Mouse (Mus musculus): Measurements from ENCODE around the gene Cbwd1. TPM values are rescaled to one million over a fixed set of nuclear protein-coding genes. Genes with fewer than 3 reads are reported as not detected.

The Cbwd1 gene
- polyA plus RNA-seq (2011; ENCODE audit: insufficient read depth, insufficient read length, low replicate concordance, missing spikeins) = 2.7 and 7.5 TPM in 2 replicates

GRCm38 (mm10) chr19:24961172-24961962 is at the start of gene Cbwd1:
Gene Cbwd1, minus strand, starts transcription at chr19:24961610.
- Histone ChIP-seq H3K4me3 (replicated peaks; ENCODE audit: control insufficient read depth, low read depth, low read length) (peak within 1 kb of the TSS; percentile 78), H3K27ac (ENCODE audit: control insufficient read depth, insufficient read depth, low read depth, low read length, poor library complexity) (peak within 1 kb of the TSS; percentile 6; the same call in 1 of the 2 replicates), H3K4me1 (ENCODE audit: control insufficient read depth, insufficient read depth, low read length) (no peaks in the 10 kb centered on the region)
- TF ChIP-seq POLR2A (IDR thresholded peaks at IDR 0.05; ENCODE audit: borderline replicate concordance, control insufficient read depth, low read depth, low read length) (peak; percentile 60; the same call in 1 of the 2 replicates), CTCF (IDR thresholded peaks at IDR 0.05; ENCODE audit: control insufficient read depth, insufficient read depth, low read length) (peak; percentile 93)
- WGBS = 1% methylated on average over 36 of the region's 36 CpGs

GRCm38 (mm10) chr19:25008509-25008908 is 47.1 kb upstream of the Cbwd1 start:
- WGBS = 51% methylated on average over 2 of the region's 2 CpGs
- TF ChIP-seq CTCF (IDR thresholded peaks at IDR 0.05; ENCODE audit: control insufficient read depth, insufficient read depth, low read length) (no peak), POLR2A (IDR thresholded peaks at IDR 0.05; ENCODE audit: borderline replicate concordance, control insufficient read depth, low read depth, low read length) (no peak)
- Histone ChIP-seq H3K27ac (ENCODE audit: control insufficient read depth, insufficient read depth, low read depth, low read length, poor library complexity) (no peak overlapping the region), H3K4me3 (replicated peaks; ENCODE audit: control insufficient read depth, low read depth, low read length) (no peak overlapping the region), H3K4me1 (ENCODE audit: control insufficient read depth, insufficient read depth, low read length) (peaks cover 7% of the 10 kb centered on the region)

GRCm38 (mm10) chr19:25006686-25007085 is 45.3 kb upstream of the Cbwd1 start:
- TF ChIP-seq POLR2A (IDR thresholded peaks at IDR 0.05; ENCODE audit: borderline replicate concordance, control insufficient read depth, low read depth, low read length) = no peak
- TF ChIP-seq CTCF (IDR thresholded peaks at IDR 0.05; ENCODE audit: control insufficient read depth, insufficient read depth, low read length) = no peak
- no peak overlapping the region for H3K27ac ChIP-seq (ENCODE audit: control insufficient read depth, insufficient read depth, low read depth, low read length, poor library complexity)
- H3K4me3 ChIP-seq (replicated peaks; ENCODE audit: control insufficient read depth, low read depth, low read length) = no peak overlapping the region
- peaks cover 7% of the 10 kb centered on the region for H3K4me1 ChIP-seq (ENCODE audit: control insufficient read depth, insufficient read depth, low read length)
- WGBS = 29% methylated on average over 1 of the region's 1 CpGs

GRCm38 (mm10) chr19:25003810-25004209 is 42.4 kb upstream of the Cbwd1 start:
- TF ChIP-seq POLR2A (IDR thresholded peaks at IDR 0.05; ENCODE audit: borderline replicate concordance, control insufficient read depth, low read depth, low read length) (no peak), CTCF (IDR thresholded peaks at IDR 0.05; ENCODE audit: control insufficient read depth, insufficient read depth, low read length) (no peak)
- 71% methylated on average over 4 of the region's 4 CpGs for WGBS
- H3K4me3 ChIP-seq (replicated peaks; ENCODE audit: control insufficient read depth, low read depth, low read length) = no peak overlapping the region
- peaks cover 7% of the 10 kb centered on the region for H3K4me1 ChIP-seq (ENCODE audit: control insufficient read depth, insufficient read depth, low read length)
- H3K27ac ChIP-seq (ENCODE audit: control insufficient read depth, insufficient read depth, low read depth, low read length, poor library complexity) = no peak overlapping the region

GRCm38 (mm10) chr19:25002828-25003227 is 41.4 kb upstream of the Cbwd1 start:
- no peak for TF ChIP-seq POLR2A (IDR thresholded peaks at IDR 0.05; ENCODE audit: borderline replicate concordance, control insufficient read depth, low read depth, low read length)
- no peak for TF ChIP-seq CTCF (IDR thresholded peaks at IDR 0.05; ENCODE audit: control insufficient read depth, insufficient read depth, low read length)
- Histone ChIP-seq H3K27ac (ENCODE audit: control insufficient read depth, insufficient read depth, low read depth, low read length, poor library complexity) (peak overlapping the region; percentile 8; the same call in 1 of the 2 replicates), H3K4me3 (replicated peaks; ENCODE audit: control insufficient read depth, low read depth, low read length) (no peak overlapping the region), H3K4me1 (ENCODE audit: control insufficient read depth, insufficient read depth, low read length) (peaks cover 5% of the 10 kb centered on the region)
- WGBS = 9% methylated on average over 3 of the region's 3 CpGs

- TF ChIP-seq POLR2A (IDR thresholded peaks at IDR 0.05; ENCODE audit: borderline replicate concordance, control insufficient read depth, low read depth, low read length) (no peak), CTCF (IDR thresholded peaks at IDR 0.05; ENCODE audit: control insufficient read depth, insufficient read depth, low read length) (no peak)
- 30% methylated on average over 6 of the region's 6 CpGs for WGBS
Observed at GRCm38 (mm10) chr19:25002032-25002431, 40.6 kb upstream of the Cbwd1 start.

GRCm38 (mm10) chr19:25000153-25000552 is 38.7 kb upstream of the Cbwd1 start:
- Histone ChIP-seq H3K27ac (ENCODE audit: control insufficient read depth, insufficient read depth, low read depth, low read length, poor library complexity) (peak overlapping the region; percentile 99; the same call in 1 of the 2 replicates), H3K4me1 (ENCODE audit: control insufficient read depth, insufficient read depth, low read length) (peaks cover 1% of the 10 kb centered on the region; the same call in 1 of the 2 replicates), H3K4me3 (replicated peaks; ENCODE audit: control insufficient read depth, low read depth, low read length) (peak overlapping the region; percentile 91)
- 5% methylated on average over 9 of the region's 9 CpGs for WGBS
- no peak for TF ChIP-seq CTCF (IDR thresholded peaks at IDR 0.05; ENCODE audit: control insufficient read depth, insufficient read depth, low read length)
- TF ChIP-seq POLR2A (IDR thresholded peaks at IDR 0.05; ENCODE audit: borderline replicate concordance, control insufficient read depth, low read depth, low read length) = no peak

More at GRCm38 (mm10) chr19:25002032-25002431, 40.6 kb upstream of the Cbwd1 start:
- Histone ChIP-seq H3K4me3 (replicated peaks; ENCODE audit: control insufficient read depth, low read depth, low read length) (peak overlapping the region; percentile 57), H3K27ac (ENCODE audit: control insufficient read depth, insufficient read depth, low read depth, low read length, poor library complexity) (peak overlapping the region; percentile 14; the same call in 1 of the 2 replicates), H3K4me1 (ENCODE audit: control insufficient read depth, insufficient read depth, low read length) (peaks cover 5% of the 10 kb centered on the region)

- peaks cover 1% of the 10 kb centered on the region; the same call in 1 of the 2 replicates for H3K4me1 ChIP-seq (ENCODE audit: control insufficient read depth, insufficient read depth, low read length)
- peak; percentile 53; the same call in 1 of the 2 replicates for TF ChIP-seq POLR2A (IDR thresholded peaks at IDR 0.05; ENCODE audit: borderline replicate concordance, control insufficient read depth, low read depth, low read length)
- TF ChIP-seq CTCF (IDR thresholded peaks at IDR 0.05; ENCODE audit: control insufficient read depth, insufficient read depth, low read length) = 0 out of 2 replicates have a peak, but pooled peaks have one; percentile 5
- WGBS = under 1% methylated on average over 105 of the region's 109 CpGs
- peak within 1 kb of the TSS; percentile 99 for H3K27ac ChIP-seq (ENCODE audit: control insufficient read depth, insufficient read depth, low read depth, low read length, poor library complexity)
- H3K4me3 ChIP-seq (replicated peaks; ENCODE audit: control insufficient read depth, low read depth, low read length) = peak within 1 kb of the TSS; percentile 91
Observed at GRCm38 (mm10) chr19:24999201-24999886, 37.9 kb upstream of the Cbwd1 start, which contains the start of gene Dock8. Gene Dock8, plus strand, starts transcription at chr19:24999534.

Data from bone marrow, adult 2 months (tissue).